Mouse (Mus musculus) ovary, postnatal 14 days (tissue): ENCODE measurements around the gene Sergef.
A peak's percentile ranks its signal among the peaks of the same experiment; 100 is the strongest.

ENCODE experiments used
- DNase-seq: peaks from one replicate; pipeline ENCODE4 v3.0.0; 2022; ENCODE audit warnings: low spot score

Sergef gene

GRCm38 (mm10) chr7:46447473-46448165 is 192.0 kb downstream of the Sergef start:
- no peak for DNase-seq

GRCm38 (mm10) chr7:46445896-46446295 is 193.7 kb downstream of the Sergef start:
- no peak for DNase-seq

GRCm38 (mm10) chr7:46443163-46443562 is 196.4 kb downstream of the Sergef start:
- no peak for DNase-seq

GRCm38 (mm10) chr7:46438537-46439141 is 201.0 kb downstream of the Sergef start:
- no peak for DNase-seq

- DNase-seq: no peak
Observed at GRCm38 (mm10) chr7:46435833-46436232, 203.8 kb downstream of the Sergef start.

- no peak for DNase-seq
Observed at GRCm38 (mm10) chr7:46433874-46434273, 205.7 kb downstream of the Sergef start.

- DNase-seq: no peak
Observed at GRCm38 (mm10) chr7:46425012-46425411, 214.6 kb downstream of the Sergef start.

GRCm38 (mm10) chr7:46423951-46424350 is 215.7 kb downstream of the Sergef start:
- no peak for DNase-seq

- peak; percentile 12 for DNase-seq
Observed at GRCm38 (mm10) chr7:46422764-46423412, 216.7 kb downstream of the Sergef start.

GRCm38 (mm10) chr7:46422052-46422763 is 217.4 kb downstream of the Sergef start:
- DNase-seq: no peak

- no peak for DNase-seq
Observed at GRCm38 (mm10) chr7:46421535-46421934, 218.1 kb downstream of the Sergef start.

- DNase-seq: no peak
Observed at GRCm38 (mm10) chr7:46418102-46418622, 221.4 kb downstream of the Sergef start.

GRCm38 (mm10) chr7:46417467-46417866 is 222.1 kb downstream of the Sergef start:
- DNase-seq: no peak

- no peak for DNase-seq
Observed at GRCm38 (mm10) chr7:46415818-46416425, 223.7 kb downstream of the Sergef start.

- DNase-seq: no peak
Observed at GRCm38 (mm10) chr7:46413959-46414725, 225.5 kb downstream of the Sergef start.

GRCm38 (mm10) chr7:46412823-46413222 is 226.8 kb downstream of the Sergef start:
- no peak for DNase-seq

GRCm38 (mm10) chr7:46410727-46411126 is 228.9 kb downstream of the Sergef start:
- DNase-seq: no peak

- no peak for DNase-seq
Observed at GRCm38 (mm10) chr7:46409204-46409789, 230.3 kb downstream of the Sergef start.

- no peak for DNase-seq
Observed at GRCm38 (mm10) chr7:46408606-46409005, 231.0 kb downstream of the Sergef start.

- DNase-seq: no peak
Observed at GRCm38 (mm10) chr7:46404756-46405155, 234.9 kb downstream of the Sergef start.
